Mouse (Mus musculus): Measurements from ENCODE around the gene Nxph2. TPM values are rescaled to one million over a fixed set of nuclear protein-coding genes. Genes with fewer than 3 reads are reported as not detected.
"Not testable (repeated sequence)": the region's sequence is repeated elsewhere in the genome, so short reads cannot be mapped to it uniquely, and the experiment has no call there.

Gene Nxph2
- not detected in 2 replicates for polyA plus RNA-seq (2015; fragmentation: Nextera tagmentation; extraction: Ambion mirVana)

- WGBS = 2% methylated on average over 31 of the region's 31 CpGs
- Histone ChIP-seq H3K27me3 (peaks cover 16% of the 10 kb centered on the region), H3K9ac (no peak within 1 kb of the TSS), H3K4me1 (peaks cover 7% of the 10 kb centered on the region; the same call in 1 of the 2 replicates), H3K4me3 (peak within 1 kb of the TSS; percentile 31), H3K36me3 (no peaks in the 10 kb centered on the region), H3K27ac (no peak within 1 kb of the TSS), H3K4me2 (peak within 1 kb of the TSS; percentile 57), H3K9me3 (no peaks in the 10 kb centered on the region)
- ATAC-seq (ENCODE audit: insufficient number of reproducible peaks, insufficient read depth, low FRiP score, low TSS enrichment, low read depth) = no peak
Measured at GRCm38 (mm10) chr2:23320746-23321585, at the start of gene Nxph2. Gene Nxph2 (plus strand): TSS chr2:23321246.

GRCm38 (mm10) chr2:23290991-23291390 lies 30.1 kb upstream of the Nxph2 start:
- H3K27me3 ChIP-seq; H3K9ac ChIP-seq; H3K9me3 ChIP-seq; H3K4me2 ChIP-seq; H3K36me3 ChIP-seq; H3K27ac ChIP-seq; H3K4me3 ChIP-seq; ATAC-seq (ENCODE audit: insufficient number of reproducible peaks, insufficient read depth, low FRiP score, low TSS enrichment, low read depth); H3K4me1 ChIP-seq: not testable (repeated sequence)
- 46% methylated on average over 19 of the region's 19 CpGs for WGBS

- ATAC-seq (ENCODE audit: insufficient number of reproducible peaks, insufficient read depth, low FRiP score, low TSS enrichment, low read depth) = no peak
- Histone ChIP-seq H3K27me3 (no peaks in the 10 kb centered on the region), H3K9me3 (no peaks in the 10 kb centered on the region), H3K4me1 (no peaks in the 10 kb centered on the region), H3K4me3 (no peak overlapping the region), H3K4me2 (no peak overlapping the region), H3K27ac (no peak overlapping the region), H3K36me3 (no peaks in the 10 kb centered on the region), H3K9ac (no peak overlapping the region)
- WGBS = 5% methylated on average over 1 of the region's 1 CpGs
Measured at GRCm38 (mm10) chr2:23314869-23315268, 6.2 kb upstream of the Nxph2 start.

Other genes with a start within 250 kb of the Nxph2 start
- 9.7 and 9.8 TPM in 2 replicates for gene Mastl, start 165.2 kb upstream of the Nxph2 start, polyA plus RNA-seq (2015; fragmentation: Nextera tagmentation; extraction: Ambion mirVana)
- 81.1 and 89.1 TPM in 2 replicates for gene Yme1l1, start 164.9 kb upstream of the Nxph2 start, polyA plus RNA-seq (2015; fragmentation: Nextera tagmentation; extraction: Ambion mirVana)
- gene 4931423N10Rik, start 113.8 kb upstream of the Nxph2 start, polyA plus RNA-seq (2015; fragmentation: Nextera tagmentation; extraction: Ambion mirVana) = not detected in 2 replicates

Measured in embryonic facial prominence, embryonic 13.5 days (tissue).